Mouse (Mus musculus) spleen, adult 2 months (tissue): Measurements from ENCODE around the gene Prdm10. TPM values are rescaled to one million over a fixed set of nuclear protein-coding genes. Genes with fewer than 3 reads are reported as not detected.
A peak's percentile ranks its signal among the peaks of the same experiment; 100 is the strongest.

Experiments
- DNase-seq, 2 experiments: peaks; one replicate each; pipeline versions ENCODE4 v3.0.0 to v3.0.0-alpha.2; 2012 to 2021; ENCODE audit warnings: low spot score in 2 of 2, low read depth in 1 of 2
- H3K27ac ChIP-seq: fragments of 200-500 bp; 2 replicates; pipeline ENCODE4 v1.5.1; 2012; ENCODE audit warnings: low read length, inconsistent platforms; ENCODE audit not compliant: insufficient read depth
- H3K27me3 ChIP-seq: fragments of 200-500 bp; 2 replicates; pipeline ENCODE4 v1.6.1; 2012; ENCODE audit warnings: mild to moderate bottlenecking, moderate library complexity, low read length, inconsistent platforms; ENCODE audit not compliant: control insufficient read depth, insufficient read depth
- H3K36me3 ChIP-seq: fragments of 200-500 bp; 2 replicates; pipeline ENCODE4 v1.6.1; 2012; ENCODE audit warnings: mild to moderate bottlenecking, low read length, inconsistent platforms; ENCODE audit not compliant: control insufficient read depth, insufficient read depth
- H3K4me1 ChIP-seq: fragments of 200-500 bp; 2 replicates; pipeline ENCODE4 v1.6.1; 2011; ENCODE audit warnings: inconsistent platforms; ENCODE audit not compliant: control insufficient read depth, insufficient read depth, insufficient read length
- H3K4me3 ChIP-seq: fragments of 200-500 bp; 2 replicates; pipeline ENCODE4 v1.5.1; 2011; ENCODE audit warnings: mild to moderate bottlenecking, inconsistent platforms; ENCODE audit not compliant: insufficient read depth, insufficient read length; ENCODE audit errors: extremely low read depth
- CTCF ChIP-seq: fragments of 200-500 bp; IDR thresholded peaks from 2 replicates; pipeline ENCODE4 v1.5.1; 2011; ENCODE audit warnings: mild to moderate bottlenecking, inconsistent platforms; ENCODE audit not compliant: insufficient read depth, insufficient read length, insufficient replicate concordance; ENCODE audit errors: extremely low read depth
- POLR2A ChIP-seq: fragments of 200-500 bp; IDR thresholded peaks from 2 replicates; pipeline ENCODE4 v1.6.1; 2011; ENCODE audit warnings: low read depth, low read length, inconsistent platforms
- WGBS: fragments of 180-500 bp; shearing (Covaris S2); methylation state at CpG from one replicate; pipeline ENCODE4 v1.1.7; 2018; 5-methylcytosine and 5-hydroxymethylcytosine counted together
- polyA plus RNA-seq: library from polyadenylated mRNA; depleted of rRNA; stranded (reverse); fragments of >200 nt; gene quantifications from 2 replicates; pipeline ENCODE4 v1.2.3, GENCODE M21; 2012

The Prdm10 gene
- polyA plus RNA-seq, 1 experiment, result 5.9 TPM

- no peak for DNase-seq
- Histone ChIP-seq H3K4me3 (no peak overlapping the region), H3K27me3 (no peaks in the 10 kb centered on the region), H3K36me3 (no peaks in the 10 kb centered on the region), H3K4me1 (peaks cover 3% of the 10 kb centered on the region; the same call in 1 of the 2 replicates), H3K27ac (no peak overlapping the region)
- WGBS, result 94% methylated on average over 8 of the region's 8 CpGs
- TF ChIP-seq POLR2A, result no peak
- no peak for TF ChIP-seq CTCF
Observed at GRCm38 (mm10) chr9:31240522-31241207, 39.7 kb upstream of the Prdm10 start.

GRCm38 (mm10) chr9:31241208-31241699, 39.1 kb upstream of the Prdm10 start:
- no peak overlapping the region for H3K4me3 ChIP-seq
- DNase-seq, result no peak
- peaks cover 3% of the 10 kb centered on the region; the same call in 1 of the 2 replicates for H3K4me1 ChIP-seq
- no peak overlapping the region for H3K27ac ChIP-seq
- no peaks in the 10 kb centered on the region for H3K36me3 ChIP-seq
- 93% methylated on average over 7 of the region's 7 CpGs for WGBS
- TF ChIP-seq POLR2A (no peak), CTCF (no peak)
- no peaks in the 10 kb centered on the region for H3K27me3 ChIP-seq

- 19% methylated on average over 18 of the region's 18 CpGs for WGBS
- peak in 1 of 2 experiments; percentile 36 for DNase-seq
- H3K27me3 ChIP-seq, result no peaks in the 10 kb centered on the region
- H3K4me1 ChIP-seq, result peaks cover 3% of the 10 kb centered on the region; the same call in 1 of the 2 replicates
- H3K4me3 ChIP-seq, result no peak overlapping the region
- no peak for TF ChIP-seq CTCF
- no peak for TF ChIP-seq POLR2A
- H3K27ac ChIP-seq, result no peak overlapping the region
- no peaks in the 10 kb centered on the region for H3K36me3 ChIP-seq
Observed at GRCm38 (mm10) chr9:31243306-31243938, 36.9 kb upstream of the Prdm10 start.

GRCm38 (mm10) chr9:31243939-31244333, 36.4 kb upstream of the Prdm10 start:
- peaks cover 3% of the 10 kb centered on the region; the same call in 1 of the 2 replicates for H3K4me1 ChIP-seq
- no peaks in the 10 kb centered on the region for H3K36me3 ChIP-seq
- WGBS, result 63% methylated on average over 5 of the region's 5 CpGs
- no peaks in the 10 kb centered on the region for H3K27me3 ChIP-seq
- no peak overlapping the region for H3K4me3 ChIP-seq
- TF ChIP-seq CTCF (no peak), POLR2A (no peak)
- DNase-seq, result no peak
- no peak overlapping the region for H3K27ac ChIP-seq

GRCm38 (mm10) chr9:31245006-31245405, 35.3 kb upstream of the Prdm10 start:
- H3K36me3 ChIP-seq, result no peaks in the 10 kb centered on the region
- H3K27me3 ChIP-seq, result no peaks in the 10 kb centered on the region
- no peak overlapping the region for H3K27ac ChIP-seq
- no peak overlapping the region for H3K4me3 ChIP-seq
- peaks cover 3% of the 10 kb centered on the region; the same call in 1 of the 2 replicates for H3K4me1 ChIP-seq
- TF ChIP-seq POLR2A (no peak), CTCF (no peak)
- 94% methylated on average over 6 of the region's 6 CpGs for WGBS
- DNase-seq, result no peak

- Histone ChIP-seq H3K36me3 (no peaks in the 10 kb centered on the region), H3K4me1 (peaks cover 3% of the 10 kb centered on the region; the same call in 1 of the 2 replicates), H3K27ac (no peak overlapping the region), H3K27me3 (no peaks in the 10 kb centered on the region), H3K4me3 (no peak overlapping the region)
- 91% methylated on average over 6 of the region's 6 CpGs for WGBS
- TF ChIP-seq POLR2A (no peak), CTCF (no peak)
- DNase-seq, result no peak
Observed at GRCm38 (mm10) chr9:31246421-31246820, 33.9 kb upstream of the Prdm10 start.
